15 mouse cellular contexts compared by ENCODE assay signal in genomic region chr13:47647693-47648092, GRCm38 (mm10).
DNase-seq lines count a peak whose midpoint lies in the region; ATAC-seq and TF ChIP-seq lines count a peak whose summit lies in the region.
"Had no signal": no experiment of that assay in that cellular context is flagged by ENCODE, and none has a peak within 500 bp of the region (broad histone marks: within the 10 kb centered on the region; RNA-seq: fewer than 3 reads in every experiment).

No protein-coding gene starts in this region.

- no peak for ATAC-seq in hindbrain, postnatal 0 days
- no peak for ATAC-seq in hindbrain, embryonic 14.5 days (ENCODE audit: low FRiP score)
- peak; percentile 57; the same call in 1 of the 2 replicates for ATAC-seq in neural tube, embryonic 15.5 days (ENCODE audit: low FRiP score)
- ATAC-seq in midbrain, embryonic 15.5 days (replicated peaks), result no peak
- ATAC-seq: inflammation-experienced regulatory T-cells, adult 6 months had no signal

- no peak overlapping the region for H3K27ac ChIP-seq in hindbrain, postnatal 0 days
- H3K27ac ChIP-seq in hindbrain, embryonic 14.5 days, result no peak overlapping the region
- H3K27ac ChIP-seq in neural tube, embryonic 15.5 days (replicated peaks), result 0 out of 2 replicates have a peak overlapping the region, but pooled peaks have one; percentile 10
- H3K27ac ChIP-seq in midbrain, embryonic 15.5 days, result no peak overlapping the region
- H3K27ac ChIP-seq: heart, embryonic 10.5 days had no signal

- no peaks in the 10 kb centered on the region for H3K27me3 ChIP-seq in hindbrain, postnatal 0 days (ENCODE audit: insufficient read depth, low read length)
- no peaks in the 10 kb centered on the region for H3K27me3 ChIP-seq in hindbrain, embryonic 14.5 days (ENCODE audit: control insufficient read depth, insufficient read depth, low read length)
- no peaks in the 10 kb centered on the region for H3K27me3 ChIP-seq in neural tube, embryonic 15.5 days (replicated peaks)
- H3K27me3 ChIP-seq in midbrain, embryonic 15.5 days (replicated peaks), result no peaks in the 10 kb centered on the region
- H3K27me3 ChIP-seq: megakaryocyte, embryonic 14.5 days had no signal

- H3K4me2 ChIP-seq in hindbrain, postnatal 0 days (ENCODE audit: low read depth, low read length), result no peak overlapping the region
- H3K4me2 ChIP-seq in hindbrain, embryonic 14.5 days (replicated peaks), result no peak overlapping the region
- no peak overlapping the region for H3K4me2 ChIP-seq in neural tube, embryonic 15.5 days
- H3K4me2 ChIP-seq in midbrain, embryonic 15.5 days, result no peak overlapping the region

- H3K9me3 ChIP-seq in hindbrain, postnatal 0 days (ENCODE audit: low read length), result no peaks in the 10 kb centered on the region
- H3K9me3 ChIP-seq in hindbrain, embryonic 14.5 days (ENCODE audit: control insufficient read depth, low read length), result no peaks in the 10 kb centered on the region
- H3K9me3 ChIP-seq in neural tube, embryonic 15.5 days (replicated peaks), result no peaks in the 10 kb centered on the region
- no peaks in the 10 kb centered on the region for H3K9me3 ChIP-seq in midbrain, embryonic 15.5 days
- H3K9me3 ChIP-seq: heart, embryonic 10.5 days had no signal

- 57% methylated on average over 5 of the region's 5 CpGs for WGBS in hindbrain, postnatal 0 days
- 67% methylated on average over 5 of the region's 5 CpGs for WGBS in hindbrain, embryonic 14.5 days
- WGBS in neural tube, embryonic 15.5 days, result 56% methylated on average over 5 of the region's 5 CpGs
- 73% methylated on average over 5 of the region's 5 CpGs for WGBS in midbrain, embryonic 15.5 days

- H3K4me1 ChIP-seq in hindbrain, postnatal 0 days (ENCODE audit: insufficient read depth, low read length), result 0 out of 2 replicates have a peak, but pooled peaks cover 3% of the 10 kb centered on the region
- H3K4me1 ChIP-seq in hindbrain, embryonic 14.5 days (replicated peaks; ENCODE audit: control insufficient read depth, insufficient read depth, low read length), result peaks cover 8% of the 10 kb centered on the region; the same call in 1 of the 2 replicates
- peaks cover 14% of the 10 kb centered on the region; the same call in 1 of the 2 replicates for H3K4me1 ChIP-seq in neural tube, embryonic 15.5 days
- 0 out of 2 replicates have a peak, but pooled peaks cover 7% of the 10 kb centered on the region for H3K4me1 ChIP-seq in midbrain, embryonic 15.5 days
- H3K4me1 ChIP-seq: heart, embryonic 10.5 days; megakaryocyte, embryonic 14.5 days had no signal

- DNase-seq in hindbrain, postnatal 0 days (ENCODE audit: low spot score), result peak; percentile 20
- DNase-seq in hindbrain, embryonic 14.5 days (ENCODE audit: low spot score), result no peak
- DNase-seq in neural tube, embryonic 10.5 days (ENCODE audit: extremely low spot score, low spot score), result no peak
- peak; percentile 76 for DNase-seq in layer of hippocampus, adult 9-11 months
- peak; percentile 18 to 60 for DNase-seq in right cerebral cortex, postnatal 36 days (ENCODE audit: low spot score in 2 of 2)
- no peak for DNase-seq in spleen, postnatal 10 days (ENCODE audit: low spot score in 2 of 2)
- DNase-seq: adrenal gland, adult 2 months; cerebellum, postnatal 14 days; heart, postnatal 36 days had no signal

- no peak for TF ChIP-seq CTCF in hindbrain, postnatal 0 days (IDR thresholded peaks at IDR 0.05; ENCODE audit: low read depth)

- H3K4me3 ChIP-seq in hindbrain, postnatal 0 days (ENCODE audit: low read length), result no peak overlapping the region
- no peak overlapping the region for H3K4me3 ChIP-seq in hindbrain, embryonic 14.5 days (replicated peaks; ENCODE audit: low read length)
- H3K4me3 ChIP-seq in neural tube, embryonic 15.5 days (replicated peaks), result no peak overlapping the region
- no peak overlapping the region for H3K4me3 ChIP-seq in midbrain, embryonic 15.5 days
- H3K4me3 ChIP-seq: erythroblast, embryonic 14.5 days; heart, embryonic 10.5 days; megakaryocyte, embryonic 14.5 days had no signal

- no peaks in the 10 kb centered on the region for H3K36me3 ChIP-seq in hindbrain, postnatal 0 days (ENCODE audit: insufficient read depth, low read length)
- no peaks in the 10 kb centered on the region for H3K36me3 ChIP-seq in hindbrain, embryonic 14.5 days (replicated peaks; ENCODE audit: control insufficient read depth, insufficient read depth)
- H3K36me3 ChIP-seq in neural tube, embryonic 15.5 days, result no peaks in the 10 kb centered on the region
- H3K36me3 ChIP-seq in midbrain, embryonic 15.5 days (replicated peaks), result no peaks in the 10 kb centered on the region
- H3K36me3 ChIP-seq: heart, embryonic 10.5 days had no signal

- no peak overlapping the region for H3K9ac ChIP-seq in hindbrain, postnatal 0 days (replicated peaks; ENCODE audit: low read length)
- no peak overlapping the region for H3K9ac ChIP-seq in hindbrain, embryonic 14.5 days
- no peak overlapping the region for H3K9ac ChIP-seq in neural tube, embryonic 15.5 days (replicated peaks)
- H3K9ac ChIP-seq in midbrain, embryonic 15.5 days, result no peak overlapping the region

Comparison
In these comparisons a context has a peak if more than half of its experiments do, and no peak if none do; other contexts are left out.
1. DNase-seq: peak in hindbrain, postnatal 0 days (single experiment), layer of hippocampus, adult 9-11 months (single experiment) and right cerebral cortex, postnatal 36 days (2 of 2); none in hindbrain, embryonic 14.5 days (single experiment), neural tube, embryonic 10.5 days (single experiment) and spleen, postnatal 10 days (0 of 2).